Mouse (Mus musculus) CD4-positive, CD25-positive, alpha-beta regulatory T cell, adult 2 months (primary cell): ENCODE results near the gene Fkbp4.
"Not testable (repeated sequence)": the region's sequence is repeated elsewhere in the genome, so short reads cannot be mapped to it uniquely, and the experiment has no call there.

ENCODE experiments used
- DNase-seq: peaks from one replicate; pipeline ENCODE4 v3.0.0-alpha.2; 2012; ENCODE audit warnings: low read depth, low spot score

Fkbp4 gene

DNA sequence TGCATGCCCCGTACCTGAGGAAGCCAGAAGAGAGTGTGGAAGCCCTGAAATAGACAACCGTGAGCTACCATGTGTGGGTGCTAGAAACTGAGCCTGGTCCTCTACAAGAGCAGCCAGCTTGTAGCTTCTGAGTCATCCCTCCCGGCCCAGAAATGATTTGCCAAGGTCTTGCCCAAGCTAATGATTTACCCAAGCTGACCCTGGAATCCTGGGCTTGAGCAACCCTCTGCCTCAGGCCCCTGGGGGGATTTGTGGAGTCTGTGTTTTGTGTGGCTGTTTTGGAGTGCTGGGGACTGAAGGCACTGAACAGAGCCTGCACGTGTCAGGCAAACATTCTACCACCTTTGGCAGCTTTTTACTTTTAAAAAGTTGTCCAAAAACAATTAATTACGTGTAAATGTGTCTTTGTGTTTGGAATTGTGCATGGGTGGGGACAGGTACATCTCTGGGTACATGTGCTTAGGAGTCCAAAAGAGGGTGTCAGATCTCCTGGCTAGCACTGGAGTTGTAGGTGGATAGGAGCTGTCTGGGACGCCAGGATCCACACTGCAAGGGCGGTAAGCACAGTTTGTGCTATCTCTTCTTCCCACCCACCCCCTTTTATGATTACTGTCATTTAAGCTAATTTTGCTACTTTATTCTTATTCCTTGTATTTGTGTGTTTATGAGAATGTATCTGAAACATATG lies 40.8 kb downstream of the Fkbp4 start:
- DNase-seq: no peak

DNA sequence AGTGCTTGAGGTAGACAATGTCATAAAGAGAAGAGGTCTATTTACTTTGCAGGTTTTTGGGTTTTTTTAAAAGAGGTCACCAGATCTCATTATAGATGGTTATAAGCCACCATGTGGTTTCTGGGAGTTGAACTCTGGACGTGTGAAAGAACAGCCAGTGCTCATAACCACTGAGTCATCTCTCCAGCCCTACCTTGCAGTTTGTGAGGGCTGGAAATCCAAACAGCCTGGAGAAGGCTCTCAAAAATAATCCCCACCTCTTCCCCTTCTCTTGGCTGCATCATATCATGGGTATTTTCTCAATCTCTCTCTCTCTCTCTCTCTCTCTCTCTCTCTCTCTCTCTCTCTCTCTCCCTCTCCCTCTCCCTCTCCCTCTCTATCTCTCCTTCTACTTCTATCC lies 47.8 kb downstream of the Fkbp4 start:
- no peak for DNase-seq

DNA sequence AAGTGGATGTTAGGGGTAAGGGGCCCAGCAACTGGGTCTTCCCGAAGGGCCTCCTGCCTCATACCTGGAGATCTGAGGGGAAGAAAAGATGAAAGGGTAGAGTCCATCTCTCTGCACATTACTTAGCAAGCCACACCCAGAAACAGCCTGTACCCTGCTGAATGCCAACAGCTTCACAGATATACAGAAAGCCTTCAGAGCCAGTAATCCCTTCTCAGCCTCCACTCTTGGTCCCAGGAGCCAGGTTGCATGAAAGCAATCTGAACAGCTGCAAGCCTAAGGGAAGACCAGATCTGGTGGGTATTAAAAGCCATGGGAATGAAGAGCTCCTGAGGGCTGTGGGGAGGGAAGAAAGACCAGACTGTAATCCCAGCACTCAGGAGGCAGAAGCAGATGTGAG lies 49.3 kb downstream of the Fkbp4 start:
- DNase-seq: no peak

DNA sequence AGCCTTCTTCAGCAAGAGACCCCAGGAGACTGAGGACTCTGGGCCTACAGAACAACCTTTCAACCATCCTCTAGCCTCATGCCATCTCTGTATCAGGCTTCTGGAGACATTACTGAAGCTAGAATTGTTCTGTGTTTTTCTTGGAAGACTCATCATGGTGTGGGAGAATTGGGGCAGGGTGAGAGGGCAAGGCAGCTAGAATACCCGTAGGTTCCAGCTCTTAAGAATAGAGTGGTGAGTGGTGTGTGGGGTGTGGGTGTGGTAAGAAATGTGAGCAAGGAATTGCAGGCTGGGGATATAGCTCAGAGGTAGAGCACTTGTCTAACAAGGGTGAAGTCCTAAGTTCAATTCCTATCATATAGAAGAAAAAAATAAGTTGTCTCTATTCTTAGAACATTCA lies 53.5 kb downstream of the Fkbp4 start:
- no peak for DNase-seq

DNA sequence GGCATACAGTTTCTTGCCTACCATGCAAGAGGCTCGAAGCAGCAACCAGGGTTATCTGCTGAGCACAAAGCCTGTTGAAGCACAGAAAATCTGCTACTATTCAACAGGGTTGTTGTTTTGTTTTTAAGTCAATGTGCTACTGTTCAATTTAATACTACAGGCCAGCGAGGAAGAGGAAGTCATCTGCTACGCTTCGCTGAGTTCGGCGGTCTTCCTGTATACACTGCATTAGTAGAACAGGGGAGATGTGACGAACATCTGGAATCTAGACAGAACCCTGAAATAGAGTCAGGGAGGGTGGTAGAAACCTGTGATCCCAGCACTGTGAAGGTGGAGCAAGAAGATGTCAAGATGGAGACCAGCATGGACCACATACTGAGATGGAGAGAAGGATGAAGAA lies 54.7 kb downstream of the Fkbp4 start:
- DNase-seq: no peak

DNA sequence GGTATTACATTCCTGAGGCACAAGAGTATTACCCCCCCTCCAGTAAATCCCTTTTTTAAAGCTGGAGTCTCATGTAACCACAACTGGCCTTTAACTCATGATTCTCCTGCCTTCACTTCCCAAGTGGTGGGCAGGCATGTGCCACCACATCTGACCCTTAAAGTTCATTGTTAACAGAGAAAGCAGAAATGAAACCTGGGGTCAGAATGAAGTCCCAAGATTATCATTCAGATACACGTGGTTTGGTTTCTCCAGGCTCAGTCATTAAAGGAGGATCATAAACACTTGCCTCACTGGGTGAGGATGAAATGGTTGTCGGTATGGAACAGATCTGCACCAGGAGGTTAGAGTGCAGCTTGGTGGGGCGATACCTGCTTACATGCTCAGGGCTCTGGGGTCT lies 57.2 kb downstream of the Fkbp4 start:
- no peak for DNase-seq

DNA sequence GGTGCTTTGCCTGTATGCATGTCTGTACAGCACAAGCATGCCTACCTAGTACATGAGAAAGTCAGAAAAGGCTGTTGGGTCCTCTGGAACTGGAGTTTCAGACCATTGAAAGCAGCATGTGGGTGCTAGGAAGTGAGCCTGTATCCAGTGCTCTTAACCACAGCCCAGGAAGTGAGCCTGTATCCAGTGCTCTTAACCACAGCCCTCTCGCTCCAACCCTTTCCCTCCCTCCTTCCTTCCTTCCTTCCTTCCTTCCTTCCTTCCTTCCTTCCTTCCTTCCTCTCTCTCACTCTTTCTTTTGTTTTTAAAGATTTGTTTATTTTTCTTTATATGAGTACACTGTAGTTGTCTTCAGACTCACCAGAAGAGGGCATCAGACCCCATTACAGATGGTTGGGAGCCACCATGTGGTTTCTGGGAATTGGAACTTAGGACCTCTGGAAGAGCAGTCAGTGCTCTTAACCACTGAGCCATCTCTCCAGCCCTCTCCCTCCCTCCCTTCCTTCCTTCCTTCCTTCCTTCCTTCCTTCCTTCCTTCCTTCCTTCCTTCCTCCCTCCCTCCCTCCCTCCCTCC lies 57.8 kb downstream of the Fkbp4 start:
- not testable (repeated sequence) for DNase-seq
